Mouse (Mus musculus) limb, embryonic 13.5 days (tissue): Measurements from ENCODE around the gene B430218F22Rik. TPM values are rescaled to one million over a fixed set of nuclear protein-coding genes. Genes with fewer than 3 reads are reported as not detected.
A peak's percentile ranks its signal among the peaks of the same experiment; 100 is the strongest.
"Not testable (repeated sequence)": the region's sequence is repeated elsewhere in the genome, so short reads cannot be mapped to it uniquely, and the experiment has no call there.

Experiments
- ATAC-seq: fragments of 200-750 bp; cut with Nextera tagmentation; 2 replicates; pipeline ENCODE4 v1.8.0; 2017; ENCODE audit warnings: low read depth, moderate number of reproducible peaks, moderate TSS enrichment; ENCODE audit not compliant: low FRiP score
- H3K27ac ChIP-seq: fragments of 300-500 bp; sonication (generic); 2 replicates; pipeline ENCODE4 v1.5.1; 2015; ENCODE audit warnings: inconsistent platforms, mild to moderate bottlenecking, moderate library complexity
- H3K27me3 ChIP-seq: fragments of 300-500 bp; sonication (generic); 2 replicates; pipeline ENCODE4 v1.6.1; 2015; ENCODE audit warnings: mild to moderate bottlenecking, inconsistent platforms
- H3K36me3 ChIP-seq: fragments of 300-500 bp; sonication (generic); 2 replicates; pipeline ENCODE4 v1.6.1; 2015; ENCODE audit warnings: inconsistent platforms, mild to moderate bottlenecking, moderate library complexity
- H3K4me1 ChIP-seq: fragments of 300-500 bp; sonication (generic); 2 replicates; pipeline ENCODE4 v1.6.1; 2015; ENCODE audit warnings: inconsistent platforms
- H3K4me2 ChIP-seq: fragments of 300-500 bp; sonication (generic); replicated peaks from 2 replicates; pipeline ENCODE4 v1.6.1; 2015; ENCODE audit warnings: inconsistent platforms, mild to moderate bottlenecking, moderate library complexity
- H3K4me3 ChIP-seq: fragments of 300-500 bp; sonication (generic); 2 replicates; pipeline ENCODE4 v1.5.1; 2015; ENCODE audit warnings: moderate library complexity, mild to moderate bottlenecking, inconsistent platforms
- H3K9ac ChIP-seq: fragments of 300-500 bp; sonication (generic); 2 replicates; pipeline ENCODE4 v1.6.1; 2015; ENCODE audit warnings: mild to moderate bottlenecking, inconsistent platforms
- H3K9me3 ChIP-seq: fragments of 300-500 bp; sonication (generic); 2 replicates; pipeline ENCODE4 v1.6.1; 2016; ENCODE audit warnings: inconsistent platforms
- WGBS: fragments of 180-500 bp; shearing (Covaris S2); methylation state at CpG from one replicate; pipeline ENCODE4 v1.1.7; 2015; 5-methylcytosine and 5-hydroxymethylcytosine counted together
- polyA plus RNA-seq: library from polyadenylated mRNA; unstranded; fragments of >200 nt; fragmentation: Nextera tagmentation; extraction: Ambion mirVana; gene quantifications from 2 replicates; pipeline ENCODE4 v1.2.1, GENCODE M21; 2015

B430218F22Rik gene
- 0.57 and 0.83 TPM in 2 replicates for polyA plus RNA-seq

DNA sequence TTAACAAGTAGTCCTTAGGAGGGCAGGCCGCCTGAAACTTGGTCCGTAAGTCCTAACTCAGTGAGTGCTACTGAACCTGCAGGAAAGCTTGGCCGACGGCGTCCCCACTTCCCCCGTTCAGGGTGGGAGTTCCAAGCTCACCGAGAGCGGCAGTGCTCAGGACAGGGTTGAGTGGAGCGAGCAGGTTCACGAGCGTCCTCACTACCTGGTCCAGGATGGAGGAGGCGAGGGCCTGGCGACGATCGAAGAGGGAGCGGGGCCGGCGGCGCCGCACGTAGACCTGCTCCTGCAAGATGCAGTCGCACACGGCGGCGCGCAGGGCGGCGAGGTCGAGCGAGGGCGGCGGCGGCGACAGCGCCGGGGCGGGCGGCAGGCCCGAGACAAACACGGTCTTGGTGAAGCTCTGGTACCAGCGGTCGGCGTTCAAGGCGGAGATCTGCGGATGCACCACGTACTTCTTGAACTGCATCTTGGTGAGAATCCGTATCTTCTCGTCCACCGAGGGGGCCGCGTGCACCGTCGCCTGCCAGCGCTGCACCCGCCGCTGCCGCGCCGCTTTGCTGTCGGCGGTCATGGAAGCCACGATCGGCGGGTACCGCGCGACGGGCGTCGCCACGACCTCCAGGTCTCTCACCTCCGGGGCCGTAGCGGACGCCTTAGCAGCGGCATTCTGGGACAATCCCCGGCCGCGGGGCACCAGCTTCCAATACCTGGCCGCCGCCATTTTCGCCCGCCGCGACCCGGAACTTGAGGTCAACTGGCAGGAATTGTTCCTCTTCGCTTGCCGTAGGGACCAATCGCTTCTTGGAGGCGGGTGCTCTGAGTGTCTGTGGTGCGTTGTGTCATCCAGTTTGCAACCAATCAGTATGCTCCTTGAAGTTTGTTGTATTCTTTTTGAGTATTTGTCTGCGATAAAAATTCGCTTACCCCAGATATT, at the start of gene B430218F22Rik, which contains the start of gene Mrps30:
Gene B430218F22Rik (plus strand): TSS at position 120 of the 937 bp plus-strand sequence.
Gene Mrps30 (minus strand): TSS at position 742 of the 937 bp plus-strand sequence.
- peak within 1 kb of the TSS; percentile 97 for H3K4me3 ChIP-seq
- peak; percentile 97 for ATAC-seq
- peaks cover 10% of the 10 kb centered on the region for H3K4me1 ChIP-seq
- peaks cover 31% of the 10 kb centered on the region for H3K36me3 ChIP-seq
- peak within 1 kb of the TSS; percentile 83 for H3K4me2 ChIP-seq
- peak within 1 kb of the TSS; percentile 91 for H3K9ac ChIP-seq
- H3K9me3 ChIP-seq, result no peaks in the 10 kb centered on the region
- no peaks in the 10 kb centered on the region for H3K27me3 ChIP-seq
- peak within 1 kb of the TSS; percentile 76; the same call in 1 of the 2 replicates for H3K27ac ChIP-seq
- WGBS, result under 1% methylated on average over 93 of the region's 93 CpGs

- no peak for ATAC-seq
- no peak overlapping the region for H3K9ac ChIP-seq
- 24% methylated on average over 10 of the region's 10 CpGs for WGBS
These were observed 36.2 kb upstream of the B430218F22Rik start for GRCm38 (mm10) chr13:118350257-118350656.

DNA sequence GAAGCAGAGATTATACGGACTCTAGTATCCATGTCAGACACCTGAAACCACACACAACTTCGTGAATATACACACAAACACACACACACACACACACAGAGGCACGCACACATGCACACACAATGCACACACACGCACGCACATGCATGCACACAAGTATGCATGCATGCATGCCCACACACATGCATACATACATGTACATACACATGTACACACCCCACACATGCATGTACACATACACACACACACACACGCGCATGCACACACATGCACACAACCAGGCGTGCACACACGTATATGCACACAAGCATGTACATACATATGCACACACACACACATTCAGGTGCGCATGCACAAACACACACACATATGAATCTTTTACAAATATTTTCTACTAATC, 35.6 kb upstream of the B430218F22Rik start:
- no peaks in the 10 kb centered on the region for H3K4me1 ChIP-seq
- H3K9ac ChIP-seq, result no peak overlapping the region
- H3K27ac ChIP-seq, result no peak overlapping the region
- WGBS, result 88% methylated on average over 10 of the region's 10 CpGs
- no peak for ATAC-seq
- no peaks in the 10 kb centered on the region for H3K9me3 ChIP-seq
- no peaks in the 10 kb centered on the region for H3K27me3 ChIP-seq
- H3K36me3 ChIP-seq, result no peaks in the 10 kb centered on the region
- H3K4me3 ChIP-seq, result no peak overlapping the region
- no peak overlapping the region for H3K4me2 ChIP-seq

More at GRCm38 (mm10) chr13:118350257-118350656, 36.2 kb upstream of the B430218F22Rik start:
- Histone ChIP-seq H3K27me3 (no peaks in the 10 kb centered on the region), H3K4me2 (no peak overlapping the region), H3K36me3 (no peaks in the 10 kb centered on the region), H3K4me1 (no peaks in the 10 kb centered on the region), H3K9me3 (no peaks in the 10 kb centered on the region), H3K27ac (no peak overlapping the region), H3K4me3 (no peak overlapping the region)

DNA sequence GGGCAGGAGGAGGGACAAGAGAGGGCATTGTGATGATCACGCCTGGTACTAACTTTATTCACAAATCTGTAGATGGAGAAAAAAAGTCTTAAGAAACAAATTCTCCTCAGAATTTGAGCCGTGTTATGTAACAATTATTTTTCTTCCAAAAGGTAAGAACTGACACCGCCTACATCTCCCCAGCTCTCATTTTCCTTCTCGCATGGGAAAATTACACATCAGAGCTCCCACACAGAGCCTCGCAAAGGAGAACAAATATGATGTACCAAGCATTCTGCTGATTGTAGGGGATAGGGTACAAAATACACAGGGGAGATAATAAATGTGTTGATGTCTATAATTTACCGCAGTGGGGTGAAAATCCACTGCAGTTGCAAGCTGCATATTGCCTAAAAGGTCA, 23.1 kb upstream of the B430218F22Rik start:
- no peak for ATAC-seq
- Histone ChIP-seq H3K4me2 (no peak overlapping the region), H3K36me3 (no peaks in the 10 kb centered on the region), H3K9ac (no peak overlapping the region), H3K27ac (no peak overlapping the region), H3K4me1 (0 out of 2 replicates have a peak, but pooled peaks cover 8% of the 10 kb centered on the region), H3K4me3 (no peak overlapping the region), H3K27me3 (no peaks in the 10 kb centered on the region), H3K9me3 (no peaks in the 10 kb centered on the region)
- 88% methylated on average over 6 of the region's 6 CpGs for WGBS

DNA sequence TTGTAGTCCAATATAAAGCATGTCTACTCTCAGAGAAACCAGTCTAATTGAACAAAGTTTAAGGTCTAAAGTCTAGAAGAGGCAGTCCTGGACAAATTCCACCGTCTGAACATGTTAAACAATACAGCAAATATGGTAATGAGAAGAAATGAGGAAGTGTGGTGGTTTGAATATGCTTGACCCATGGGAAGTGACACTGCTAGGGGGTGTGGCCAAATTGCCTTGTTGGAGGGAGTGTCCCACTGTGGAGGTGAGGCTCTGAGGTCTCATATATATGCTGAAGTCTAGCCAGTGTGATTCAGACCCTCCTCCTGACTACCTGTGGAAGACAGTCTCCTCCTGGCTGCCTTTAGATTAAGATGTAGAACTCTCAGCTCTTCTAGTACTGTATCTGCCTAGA, 20.7 kb upstream of the B430218F22Rik start:
- no peak overlapping the region for H3K4me3 ChIP-seq
- H3K27me3 ChIP-seq, result no peaks in the 10 kb centered on the region
- H3K4me1 ChIP-seq, result 0 out of 2 replicates have a peak, but pooled peaks cover 5% of the 10 kb centered on the region
- ATAC-seq, result no peak
- no peak overlapping the region for H3K9ac ChIP-seq
- no peaks in the 10 kb centered on the region for H3K36me3 ChIP-seq
- H3K9me3 ChIP-seq, result no peaks in the 10 kb centered on the region
- H3K27ac ChIP-seq, result no peak overlapping the region
- no peak overlapping the region for H3K4me2 ChIP-seq
- 79% methylated on average over 1 of the region's 1 CpGs for WGBS

DNA sequence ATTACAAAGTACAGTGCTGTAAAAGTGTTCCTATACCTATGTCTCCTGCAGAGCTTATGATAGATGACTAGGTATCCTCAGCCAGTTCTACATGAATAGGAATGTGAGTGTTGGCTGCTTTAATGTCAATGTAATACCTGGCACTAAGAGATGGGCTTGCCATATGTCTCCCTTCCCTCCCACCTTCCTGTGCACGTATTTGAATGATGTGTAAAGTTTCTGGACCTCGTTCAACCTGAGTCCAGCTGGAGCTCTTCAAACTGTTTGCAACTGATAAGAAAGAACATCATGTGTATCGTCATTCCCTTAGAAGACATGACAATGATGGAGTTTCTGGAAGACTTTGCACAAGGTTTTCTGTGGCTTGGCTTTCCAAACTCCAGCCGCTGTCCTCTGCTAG, 13.6 kb upstream of the B430218F22Rik start:
- WGBS, result 87% methylated on average over 4 of the region's 4 CpGs
- Histone ChIP-seq H3K36me3 (peaks cover 7% of the 10 kb centered on the region), H3K27me3 (no peaks in the 10 kb centered on the region), H3K4me3 (no peak overlapping the region), H3K9ac (no peak overlapping the region), H3K9me3 (no peaks in the 10 kb centered on the region), H3K4me1 (no peaks in the 10 kb centered on the region), H3K4me2 (no peak overlapping the region), H3K27ac (no peak overlapping the region)
- ATAC-seq, result no peak

- H3K27ac ChIP-seq, result no peak overlapping the region
- H3K9me3 ChIP-seq, result no peaks in the 10 kb centered on the region
- no peak overlapping the region for H3K4me2 ChIP-seq
- no peaks in the 10 kb centered on the region for H3K27me3 ChIP-seq
- ATAC-seq, result no peak
- 71% methylated on average over 1 of the region's 1 CpGs for WGBS
- peaks cover 52% of the 10 kb centered on the region for H3K36me3 ChIP-seq
- no peak overlapping the region for H3K9ac ChIP-seq
- H3K4me3 ChIP-seq, result no peak overlapping the region
- no peaks in the 10 kb centered on the region for H3K4me1 ChIP-seq
These were observed 7.3 kb upstream of the B430218F22Rik start for GRCm38 (mm10) chr13:118379155-118379554.

DNA sequence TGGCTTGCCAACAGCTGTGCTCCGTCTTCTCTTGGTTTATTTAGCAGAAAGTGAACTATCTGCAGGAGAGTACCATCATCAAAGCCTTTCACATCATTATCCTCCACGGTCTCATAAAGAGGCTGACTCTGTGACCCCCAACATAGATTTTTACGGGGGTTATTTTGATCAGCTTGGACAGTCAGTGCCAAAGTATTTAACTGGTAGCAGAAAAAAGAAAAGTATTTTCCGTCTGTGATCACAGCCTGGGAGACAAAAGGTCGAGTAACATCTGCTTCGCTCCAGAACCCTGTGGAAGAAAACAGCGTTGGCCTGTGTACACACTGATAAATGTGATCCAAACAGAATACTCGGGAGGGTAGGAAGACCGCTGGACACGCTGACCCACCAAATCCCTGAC, 6.0 kb upstream of the B430218F22Rik start:
- no peak overlapping the region for H3K4me2 ChIP-seq
- peaks cover under 1% of the 10 kb centered on the region for H3K4me1 ChIP-seq
- peak; percentile 45; the same call in 1 of the 2 replicates for ATAC-seq
- no peaks in the 10 kb centered on the region for H3K9me3 ChIP-seq
- H3K36me3 ChIP-seq, result peaks cover 60% of the 10 kb centered on the region
- H3K4me3 ChIP-seq, result no peak overlapping the region
- no peak overlapping the region for H3K27ac ChIP-seq
- WGBS, result 56% methylated on average over 10 of the region's 10 CpGs
- H3K9ac ChIP-seq, result no peak overlapping the region
- no peaks in the 10 kb centered on the region for H3K27me3 ChIP-seq

DNA sequence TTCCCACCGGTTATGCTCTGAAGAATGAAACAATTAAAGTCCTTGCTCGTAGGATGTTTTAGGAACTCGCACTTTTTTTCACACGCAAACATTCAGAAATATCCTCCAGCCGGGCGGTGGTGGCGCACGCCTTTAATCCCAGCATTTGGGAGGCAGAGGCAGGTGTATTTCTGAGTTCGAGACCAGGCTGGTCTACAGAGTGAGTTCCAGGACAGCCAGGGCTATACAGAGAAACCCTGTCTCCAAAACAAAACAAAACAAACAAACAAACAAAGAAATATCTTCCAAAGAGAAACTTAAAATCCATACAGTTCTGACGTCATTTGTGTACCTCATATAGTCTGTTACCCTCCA, 995 bp downstream of the B430218F22Rik start:
- 10% methylated on average over 10 of the region's 10 CpGs for WGBS
- peak overlapping the region; percentile 97 for H3K4me3 ChIP-seq
- peaks cover 10% of the 10 kb centered on the region for H3K4me1 ChIP-seq
- H3K9ac ChIP-seq, H3K9me3 ChIP-seq, H3K27me3 ChIP-seq, H3K27ac ChIP-seq: not testable (repeated sequence)
- H3K4me2 ChIP-seq, result peak overlapping the region; percentile 55
- ATAC-seq, result peak; percentile 39
- H3K36me3 ChIP-seq, result peaks cover 25% of the 10 kb centered on the region

- WGBS, result 62% methylated on average over 3 of the region's 3 CpGs
- Histone ChIP-seq H3K36me3 (no peaks in the 10 kb centered on the region), H3K27ac (no peak overlapping the region), H3K4me3 (no peak overlapping the region), H3K4me1 (no peaks in the 10 kb centered on the region), H3K9me3 (no peaks in the 10 kb centered on the region), H3K4me2 (no peak overlapping the region), H3K27me3 (no peaks in the 10 kb centered on the region), H3K9ac (no peak overlapping the region)
- ATAC-seq, result peak; percentile 86
These were observed 9.4 kb downstream of the B430218F22Rik start for GRCm38 (mm10) chr13:118395803-118396202.

DNA sequence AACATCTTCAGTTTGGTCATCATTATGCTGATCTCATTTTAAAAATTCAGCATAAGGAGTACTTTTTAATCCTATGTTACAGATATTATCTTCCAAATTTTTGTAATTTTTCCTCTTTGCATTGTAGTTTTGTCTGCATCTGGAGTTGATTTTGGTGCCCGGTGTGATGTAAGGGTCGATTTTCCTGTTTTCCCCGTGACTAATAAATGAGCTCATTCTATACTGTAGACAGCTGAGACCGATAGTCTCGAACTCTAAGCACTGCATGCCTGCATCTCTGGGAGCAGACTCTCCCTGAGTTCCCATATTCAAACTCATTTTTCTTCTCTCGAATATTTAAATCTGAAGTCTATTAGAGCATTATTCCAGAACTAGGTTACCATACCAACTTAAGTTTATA, 13.9 kb downstream of the B430218F22Rik start:
- Histone ChIP-seq H3K36me3 (no peaks in the 10 kb centered on the region), H3K9me3 (no peaks in the 10 kb centered on the region), H3K9ac (no peak overlapping the region), H3K4me2 (no peak overlapping the region), H3K4me3 (no peak overlapping the region), H3K4me1 (no peaks in the 10 kb centered on the region), H3K27me3 (0 out of 2 replicates have a peak, but pooled peaks cover 7% of the 10 kb centered on the region), H3K27ac (no peak overlapping the region)
- 17% methylated on average over 6 of the region's 6 CpGs for WGBS
- ATAC-seq, result no peak

DNA sequence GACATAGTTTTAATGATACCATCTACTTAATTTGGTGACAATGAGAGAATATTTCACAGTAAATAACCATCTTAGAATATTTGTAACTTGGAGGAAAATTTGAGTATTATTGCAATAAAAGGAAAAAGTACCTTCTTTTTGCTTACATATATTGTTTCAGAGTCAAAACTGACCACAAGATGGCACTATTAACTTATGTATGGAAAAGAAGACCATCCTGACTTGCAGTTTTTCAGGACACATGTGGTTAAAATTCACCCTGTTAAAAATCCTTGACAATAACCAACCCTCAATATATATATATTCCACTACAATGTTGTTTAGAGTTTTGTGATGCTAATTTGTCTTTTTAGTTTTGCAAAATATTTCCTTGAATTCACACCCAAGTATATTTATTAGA, 17.1 kb downstream of the B430218F22Rik start:
- Histone ChIP-seq H3K4me3 (no peak overlapping the region), H3K9me3 (no peaks in the 10 kb centered on the region), H3K4me2 (no peak overlapping the region), H3K27ac (no peak overlapping the region), H3K36me3 (no peaks in the 10 kb centered on the region), H3K4me1 (no peaks in the 10 kb centered on the region), H3K9ac (no peak overlapping the region), H3K27me3 (0 out of 2 replicates have a peak, but pooled peaks cover 7% of the 10 kb centered on the region)
- ATAC-seq, result no peak
